Mouse (Mus musculus) cerebellum, adult (tissue): ENCODE measurements at regions not wholly inside any gene's neighbourhood (a gene's known extent, or its start where the extent isn't known, plus 50 kb on each side); places are given as distances from the start of the nearest gene placed in this dataset.

Experiments used
- ATAC-seq: cut with Nextera tagmentation; 2 replicates; pipeline ENCODE4 v1.9.2; 2017; ENCODE audit warnings: mild to moderate bottlenecking, moderate library complexity, mixed read lengths; ENCODE audit not compliant: insufficient number of reproducible peaks, low FRiP score, low TSS enrichment

- no peak for ATAC-seq
Observed at GRCm38 (mm10) chr3:101749841-101750240, 98.9 kb downstream of the Mab21l3 start.

GRCm38 (mm10) chr3:101749031-101749632, 99.6 kb downstream of the Mab21l3 start:
- no peak for ATAC-seq

- no peak for ATAC-seq
Observed at GRCm38 (mm10) chr3:101748186-101748585, 100.6 kb downstream of the Mab21l3 start.

- no peak for ATAC-seq
Observed at GRCm38 (mm10) chr3:101740906-101741305, 107.9 kb downstream of the Mab21l3 start.

GRCm38 (mm10) chr3:101737197-101737596, 111.6 kb downstream of the Mab21l3 start:
- no peak for ATAC-seq

GRCm38 (mm10) chr3:101729044-101729443, 119.7 kb downstream of the Mab21l3 start:
- no peak for ATAC-seq

- no peak for ATAC-seq
Observed at GRCm38 (mm10) chr3:101722926-101723325, 118.4 kb upstream of the Atp1a1 start.

GRCm38 (mm10) chr3:101722001-101722400, 117.5 kb upstream of the Atp1a1 start:
- ATAC-seq: no peak

GRCm38 (mm10) chr3:101715416-101715815, 110.9 kb upstream of the Atp1a1 start:
- ATAC-seq: peak; percentile 37; the same call in 1 of the 2 replicates

- ATAC-seq: no peak
Observed at GRCm38 (mm10) chr3:101714810-101715209, 110.3 kb upstream of the Atp1a1 start.

- ATAC-seq: no peak
Observed at GRCm38 (mm10) chr3:101713669-101714068, 109.2 kb upstream of the Atp1a1 start.

GRCm38 (mm10) chr3:101713138-101713638, 108.7 kb upstream of the Atp1a1 start:
- no peak for ATAC-seq

GRCm38 (mm10) chr3:101712666-101713065, 108.2 kb upstream of the Atp1a1 start:
- no peak for ATAC-seq

- ATAC-seq: no peak
Observed at GRCm38 (mm10) chr3:101711594-101712171, 107.2 kb upstream of the Atp1a1 start.

- ATAC-seq: no peak
Observed at GRCm38 (mm10) chr3:101709379-101709970, 105.0 kb upstream of the Atp1a1 start.

- ATAC-seq: peak; percentile 67
Observed at GRCm38 (mm10) chr3:101708821-101709220, 104.3 kb upstream of the Atp1a1 start.

GRCm38 (mm10) chr3:101704919-101705318, 100.4 kb upstream of the Atp1a1 start:
- ATAC-seq: no peak

- no peak for ATAC-seq
Observed at GRCm38 (mm10) chr3:101704326-101704725, 99.8 kb upstream of the Atp1a1 start.

- no peak for ATAC-seq
Observed at GRCm38 (mm10) chr3:101701763-101702173, 97.3 kb upstream of the Atp1a1 start.

GRCm38 (mm10) chr3:101700974-101701610, 96.6 kb upstream of the Atp1a1 start:
- no peak for ATAC-seq
